Mouse (Mus musculus): Measurements from ENCODE around the gene Mfsd4b4. TPM values are rescaled to one million over a fixed set of nuclear protein-coding genes. Genes with fewer than 3 reads are reported as not detected.
"Not testable (repeated sequence)": the region's sequence is repeated elsewhere in the genome, so short reads cannot be mapped to it uniquely, and the experiment has no call there.

Gene Mfsd4b4
- 4.9 and 5.6 TPM in 2 replicates for polyA plus RNA-seq (2015; fragmentation: Nextera tagmentation; extraction: Ambion mirVana)

- Histone ChIP-seq H3K27me3 (no peaks in the 10 kb centered on the region), H3K4me1 (peaks cover 7% of the 10 kb centered on the region; the same call in 1 of the 2 replicates), H3K36me3 (no peaks in the 10 kb centered on the region), H3K4me3 (peak within 1 kb of the TSS; percentile 81), H3K9ac (peak within 1 kb of the TSS; percentile 78), H3K9me3 (no peaks in the 10 kb centered on the region), H3K4me2 (peak within 1 kb of the TSS; percentile 78), H3K27ac (peak within 1 kb of the TSS; percentile 88)
- ATAC-seq (ENCODE audit: borderline replicate concordance, extremely low read depth, low FRiP score, low TSS enrichment), result peak; percentile 97
- under 1% methylated on average over 41 of the region's 41 CpGs for WGBS
Measured at GRCm38 (mm10) chr10:39898874-39899371, at the start of gene Mfsd4b4. Gene Mfsd4b4 (minus strand): TSS chr10:39899238.

DNA sequence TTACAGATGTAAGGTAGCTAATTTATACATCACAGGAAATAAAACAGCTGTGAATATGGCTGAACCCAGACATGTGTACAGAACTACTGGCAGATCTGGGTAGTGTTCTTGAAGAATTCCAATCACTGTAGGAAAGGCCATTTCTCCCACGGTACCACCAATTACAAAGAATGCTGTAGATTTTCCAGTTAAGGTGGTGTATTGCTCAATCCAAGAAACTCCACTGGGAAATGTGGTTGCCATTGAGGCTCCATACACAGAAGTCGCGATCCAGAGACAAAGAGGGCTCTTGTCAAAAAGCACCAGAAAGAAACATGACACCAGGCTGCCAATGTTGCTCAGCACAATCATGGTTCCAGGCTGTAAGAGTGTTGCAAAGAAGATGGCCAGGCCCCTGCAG lies 48.2 kb upstream of the Mfsd4b4 start:
- 64% methylated on average over 3 of the region's 3 CpGs for WGBS
- not testable (repeated sequence) for H3K4me3 ChIP-seq; H3K36me3 ChIP-seq; ATAC-seq (ENCODE audit: borderline replicate concordance, extremely low read depth, low FRiP score, low TSS enrichment); H3K9me3 ChIP-seq; H3K27me3 ChIP-seq; H3K4me2 ChIP-seq; H3K9ac ChIP-seq; H3K27ac ChIP-seq; H3K4me1 ChIP-seq

DNA sequence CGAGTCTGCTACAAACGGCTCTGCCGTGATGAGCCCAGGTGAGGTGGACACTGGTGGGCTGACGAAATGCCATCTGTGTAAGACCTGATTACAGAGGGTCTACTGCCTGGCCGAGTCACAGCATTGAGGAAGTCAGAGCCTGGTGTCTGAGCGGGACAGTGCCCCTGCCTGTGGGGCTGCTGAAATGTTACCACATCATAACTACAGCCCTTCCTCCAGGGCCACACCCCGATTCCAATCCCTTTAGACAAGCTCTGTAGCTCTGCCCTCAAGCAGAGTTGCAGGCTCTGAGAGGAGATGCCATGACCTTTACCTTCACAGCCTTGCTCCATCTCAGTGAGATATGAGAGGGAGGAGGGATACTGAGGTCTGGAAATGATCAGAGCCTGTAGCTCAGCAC lies 37.5 kb upstream of the Mfsd4b4 start:
- Histone ChIP-seq H3K9me3 (no peaks in the 10 kb centered on the region), H3K9ac (no peak overlapping the region), H3K4me3 (no peak overlapping the region), H3K4me1 (no peaks in the 10 kb centered on the region), H3K27ac (no peak overlapping the region), H3K4me2 (no peak overlapping the region), H3K36me3 (no peaks in the 10 kb centered on the region), H3K27me3 (no peaks in the 10 kb centered on the region)
- no peak for ATAC-seq (ENCODE audit: borderline replicate concordance, extremely low read depth, low FRiP score, low TSS enrichment)
- 64% methylated on average over 7 of the region's 7 CpGs for WGBS

DNA sequence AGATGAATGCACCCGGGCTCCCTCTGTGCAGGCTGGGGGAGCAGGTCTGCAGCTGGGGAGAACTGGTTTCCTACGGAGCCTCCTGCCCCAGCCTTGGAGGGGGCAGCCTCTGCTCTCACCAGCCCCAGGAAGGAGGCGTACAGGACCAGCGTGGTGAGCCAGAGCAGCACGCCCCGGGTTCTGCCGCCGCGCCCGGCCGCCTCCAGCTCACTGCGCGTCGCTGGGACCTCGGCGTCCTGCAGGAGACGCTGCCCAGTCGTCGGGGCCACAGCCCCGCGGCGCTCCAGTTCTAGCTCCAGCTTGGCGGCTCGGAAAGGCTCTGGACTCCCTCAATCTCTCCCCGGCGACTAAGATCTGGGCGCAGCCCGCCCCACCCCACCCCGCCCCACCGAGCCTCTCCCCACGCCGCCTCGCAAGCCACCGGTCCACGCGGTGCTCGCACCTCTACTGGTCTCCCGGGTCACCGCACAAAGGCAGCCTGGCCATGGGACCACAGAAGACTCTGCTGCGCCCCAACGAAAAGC lies 27.6 kb upstream of the Mfsd4b4 start, which contains the start of gene Mfsd4b2:
Gene Mfsd4b2 (minus strand): TSS at position 308 of the 524 bp plus-strand sequence.
- H3K4me3 ChIP-seq, result peak within 1 kb of the TSS; percentile 40
- no peak within 1 kb of the TSS for H3K27ac ChIP-seq
- peaks cover 6% of the 10 kb centered on the region for H3K27me3 ChIP-seq
- under 1% methylated on average over 40 of the region's 41 CpGs for WGBS
- no peaks in the 10 kb centered on the region for H3K36me3 ChIP-seq
- ATAC-seq (ENCODE audit: borderline replicate concordance, extremely low read depth, low FRiP score, low TSS enrichment), result peak; percentile 75
- H3K4me1 ChIP-seq, result 0 out of 2 replicates have a peak, but pooled peaks cover 7% of the 10 kb centered on the region
- no peaks in the 10 kb centered on the region for H3K9me3 ChIP-seq
- H3K4me2 ChIP-seq, result peak within 1 kb of the TSS; percentile 85
- H3K9ac ChIP-seq, result peak within 1 kb of the TSS; percentile 40

GRCm38 (mm10) chr10:39924556-39924955 lies 25.5 kb upstream of the Mfsd4b4 start:
- not testable (repeated sequence) for H3K27ac ChIP-seq; ATAC-seq (ENCODE audit: borderline replicate concordance, extremely low read depth, low FRiP score, low TSS enrichment); H3K9me3 ChIP-seq; H3K4me1 ChIP-seq; H3K9ac ChIP-seq; H3K27me3 ChIP-seq; H3K4me3 ChIP-seq; H3K36me3 ChIP-seq; H3K4me2 ChIP-seq
- WGBS, result 58% methylated on average over 8 of the region's 8 CpGs

DNA sequence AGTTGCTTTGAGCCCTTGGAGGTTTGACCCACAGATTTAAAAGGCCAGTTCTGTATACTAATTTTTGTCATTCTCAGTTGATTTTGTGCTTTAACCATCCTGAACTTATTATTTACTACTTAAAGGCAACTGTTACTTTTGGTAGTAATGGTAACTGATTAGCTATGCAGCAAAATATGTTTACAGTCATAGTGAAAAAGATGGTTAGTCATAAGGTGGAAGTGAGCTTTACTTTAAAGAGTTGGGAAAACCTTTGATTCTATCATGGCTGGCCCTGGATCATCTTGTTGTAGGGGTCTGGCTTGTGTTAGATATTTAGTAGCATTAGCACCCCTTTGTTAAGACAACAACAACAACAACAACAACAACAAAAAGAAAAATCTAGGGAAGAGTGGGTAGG lies 13.6 kb upstream of the Mfsd4b4 start:
- H3K9me3 ChIP-seq, result no peaks in the 10 kb centered on the region
- H3K27ac ChIP-seq, result no peak overlapping the region
- no peak overlapping the region for H3K4me3 ChIP-seq
- ATAC-seq (ENCODE audit: borderline replicate concordance, extremely low read depth, low FRiP score, low TSS enrichment), result no peak
- H3K9ac ChIP-seq, result no peak overlapping the region
- H3K4me2 ChIP-seq, result no peak overlapping the region
- H3K36me3 ChIP-seq, result no peaks in the 10 kb centered on the region
- no peaks in the 10 kb centered on the region; the same call in 1 of the 2 replicates for H3K4me1 ChIP-seq
- no peaks in the 10 kb centered on the region for H3K27me3 ChIP-seq

- no peaks in the 10 kb centered on the region for H3K27me3 ChIP-seq
- no peak overlapping the region for H3K27ac ChIP-seq
- H3K36me3 ChIP-seq, result no peaks in the 10 kb centered on the region
- WGBS, result 52% methylated on average over 13 of the region's 13 CpGs
- no peaks in the 10 kb centered on the region for H3K9me3 ChIP-seq
- no peaks in the 10 kb centered on the region; the same call in 1 of the 2 replicates for H3K4me1 ChIP-seq
- H3K4me2 ChIP-seq, result peak overlapping the region; percentile 36; the same call in 1 of the 2 replicates
- no peak for ATAC-seq (ENCODE audit: borderline replicate concordance, extremely low read depth, low FRiP score, low TSS enrichment)
- H3K4me3 ChIP-seq, result no peak overlapping the region
- no peak overlapping the region for H3K9ac ChIP-seq
Measured at GRCm38 (mm10) chr10:39908768-39909441, 9.9 kb upstream of the Mfsd4b4 start.

DNA sequence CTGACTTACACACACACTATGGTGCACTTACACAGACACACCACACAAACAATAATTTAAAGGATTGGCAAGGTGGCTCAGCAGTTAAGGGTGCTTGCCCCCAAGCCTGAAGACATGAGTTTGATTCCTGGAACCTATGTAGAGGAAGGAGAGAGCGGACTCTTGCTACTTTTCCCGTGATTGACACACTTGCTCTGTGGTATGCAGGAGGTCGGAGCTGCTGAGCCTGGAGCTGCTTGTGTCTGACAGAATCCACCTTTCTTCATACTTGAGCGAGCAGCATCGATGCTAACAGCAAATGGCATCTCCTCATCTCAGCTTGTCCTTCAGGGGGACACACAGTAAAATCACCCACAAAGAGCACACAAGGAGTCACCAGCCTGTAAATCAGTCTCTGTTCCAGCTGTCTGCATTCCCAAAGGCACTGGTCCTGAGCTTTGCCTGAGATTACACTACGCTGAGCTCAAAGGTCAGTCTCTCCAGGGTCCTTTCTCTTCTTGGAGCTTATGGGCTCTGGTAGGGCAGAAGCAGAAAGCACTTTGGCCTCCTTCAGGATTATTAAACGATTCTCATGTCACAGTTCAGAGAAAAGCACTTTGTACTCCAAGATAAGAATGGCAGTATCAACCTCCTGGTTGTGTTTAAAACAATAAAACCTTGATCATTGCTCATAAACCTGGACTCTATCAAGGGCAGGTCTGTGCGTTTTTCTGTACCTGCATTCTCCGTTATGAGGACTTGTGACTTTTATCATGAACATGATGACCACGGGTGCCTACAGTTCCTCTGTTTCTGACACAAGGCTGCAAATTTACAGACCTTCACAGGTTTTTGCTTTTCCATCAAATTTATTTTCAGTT lies 8.0 kb upstream of the Mfsd4b4 start:
- H3K9ac ChIP-seq, result no peak overlapping the region
- no peaks in the 10 kb centered on the region; the same call in 1 of the 2 replicates for H3K4me1 ChIP-seq
- no peak for ATAC-seq (ENCODE audit: borderline replicate concordance, extremely low read depth, low FRiP score, low TSS enrichment)
- H3K27ac ChIP-seq, result no peak overlapping the region
- whole genome bisulfite sequencing, result 73% methylated on average over 10 of the region's 10 CpGs
- no peaks in the 10 kb centered on the region for H3K9me3 ChIP-seq
- H3K27me3 ChIP-seq, result no peaks in the 10 kb centered on the region
- H3K4me2 ChIP-seq, result no peak overlapping the region
- H3K36me3 ChIP-seq, result no peaks in the 10 kb centered on the region
- H3K4me3 ChIP-seq, result no peak overlapping the region

DNA sequence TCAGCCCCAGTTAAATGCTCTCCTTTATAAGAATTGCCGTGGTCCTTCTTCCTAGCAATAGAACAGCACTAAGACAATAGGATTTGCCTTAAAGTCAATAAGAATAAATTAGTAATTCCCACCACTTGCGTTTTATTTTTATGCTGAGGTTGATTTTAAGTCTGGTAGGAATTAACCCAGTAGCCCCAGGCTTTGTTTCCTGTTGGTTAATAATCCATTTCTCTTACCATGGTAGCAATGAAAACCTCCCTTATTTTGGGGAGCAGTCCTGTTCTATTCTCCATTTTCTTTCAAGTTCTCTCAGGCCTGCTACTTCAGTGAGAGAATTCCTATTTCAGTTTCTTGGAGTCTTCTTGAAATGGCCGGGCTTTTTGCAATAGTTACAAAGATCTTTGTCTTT lies 5.2 kb upstream of the Mfsd4b4 start:
- no peak for ATAC-seq (ENCODE audit: borderline replicate concordance, extremely low read depth, low FRiP score, low TSS enrichment)
- Histone ChIP-seq H3K4me2 (no peak overlapping the region), H3K27me3 (no peaks in the 10 kb centered on the region), H3K9me3 (no peaks in the 10 kb centered on the region), H3K27ac (no peak overlapping the region), H3K4me1 (no peaks in the 10 kb centered on the region; the same call in 1 of the 2 replicates), H3K36me3 (no peaks in the 10 kb centered on the region), H3K4me3 (no peak overlapping the region), H3K9ac (no peak overlapping the region)
- whole genome bisulfite sequencing, result 79% methylated on average over 3 of the region's 3 CpGs

GRCm38 (mm10) chr10:39896503-39896902 lies 2.5 kb downstream of the Mfsd4b4 start:
- H3K4me1 ChIP-seq, result peaks cover 7% of the 10 kb centered on the region; the same call in 1 of the 2 replicates
- no peak overlapping the region for H3K4me3 ChIP-seq
- no peaks in the 10 kb centered on the region for H3K9me3 ChIP-seq
- H3K4me2 ChIP-seq, result no peak overlapping the region
- H3K27me3 ChIP-seq, result no peaks in the 10 kb centered on the region
- ATAC-seq (ENCODE audit: borderline replicate concordance, extremely low read depth, low FRiP score, low TSS enrichment), result no peak
- no peak overlapping the region for H3K9ac ChIP-seq
- no peak overlapping the region for H3K27ac ChIP-seq
- H3K36me3 ChIP-seq, result no peaks in the 10 kb centered on the region
- 79% methylated on average over 5 of the region's 5 CpGs for WGBS

DNA sequence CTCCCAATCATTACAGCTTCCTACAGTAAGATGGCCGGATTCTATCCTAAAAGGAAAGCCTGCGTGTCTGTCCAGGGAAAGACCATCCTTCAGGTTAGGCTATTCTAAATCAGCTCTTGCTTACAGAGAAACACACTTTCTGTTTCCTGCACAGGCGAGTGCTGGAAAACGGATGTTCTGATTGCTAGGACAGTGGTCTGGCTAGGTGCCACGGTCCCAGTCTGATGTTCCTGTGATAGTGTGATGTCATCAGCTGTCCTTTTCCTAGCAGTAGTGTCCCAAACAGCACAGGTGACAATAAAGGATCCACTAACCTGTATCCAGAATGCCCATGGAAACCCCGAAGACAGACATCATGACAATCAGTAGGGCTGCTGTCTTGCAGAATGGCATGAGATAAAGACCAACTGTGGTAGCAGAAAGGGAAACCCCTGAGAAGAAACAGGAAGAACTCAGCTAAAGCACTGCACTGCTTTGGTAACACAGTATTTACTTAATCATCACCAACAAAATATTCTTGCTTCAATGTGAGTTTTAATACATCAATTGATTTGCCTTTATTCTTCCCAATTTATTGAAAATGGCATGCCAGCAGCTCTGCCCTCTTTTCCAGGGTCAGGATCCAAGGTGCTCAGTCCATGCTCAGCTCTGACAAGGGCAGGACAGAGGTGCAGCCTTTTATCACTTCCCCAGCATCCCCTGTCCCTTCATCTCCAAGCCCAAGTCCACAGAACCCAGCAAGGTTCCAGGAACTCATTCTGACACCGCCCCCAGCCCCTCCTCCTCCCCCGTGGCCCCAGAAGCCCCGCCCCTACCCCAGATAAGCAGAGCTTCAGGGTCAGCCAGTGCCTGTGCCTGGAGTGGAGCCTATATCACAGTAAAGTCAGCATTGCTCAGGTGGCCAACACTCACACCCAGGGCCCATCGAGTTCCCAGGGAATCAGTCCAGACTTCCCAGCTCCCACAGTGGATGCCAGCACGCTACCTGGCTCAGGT lies 5.0 kb downstream of the Mfsd4b4 start:
- Histone ChIP-seq H3K4me1 (peaks cover 7% of the 10 kb centered on the region; the same call in 1 of the 2 replicates), H3K9ac (no peak overlapping the region), H3K4me3 (no peak overlapping the region), H3K4me2 (no peak overlapping the region), H3K36me3 (no peaks in the 10 kb centered on the region), H3K27me3 (no peaks in the 10 kb centered on the region), H3K9me3 (no peaks in the 10 kb centered on the region), H3K27ac (no peak overlapping the region)
- WGBS, result 64% methylated on average over 11 of the region's 11 CpGs
- ATAC-seq (ENCODE audit: borderline replicate concordance, extremely low read depth, low FRiP score, low TSS enrichment), result no peak

All from lung, embryonic 15.5 days (tissue).